Mouse (Mus musculus) stomach, postnatal 0 days (tissue): ENCODE measurements at regions not wholly inside any gene's neighbourhood (a gene's known extent, or its start where the extent isn't known, plus 50 kb on each side); places are given as distances from the start of the nearest gene placed in this dataset.

Experiments used
- ATAC-seq: fragments of 200-750 bp; cut with Nextera tagmentation; 2 replicates; pipeline ENCODE4 v1.8.0; 2017; ENCODE audit not compliant: low FRiP score, low TSS enrichment
- DNase-seq: peaks from one replicate; pipeline ENCODE4 v3.0.0-alpha.2; 2016; ENCODE audit warnings: low spot score
- H3K27ac ChIP-seq: fragments of 300-500 bp; sonication (generic); replicated peaks from 2 replicates; pipeline ENCODE4 v1.5.1; 2014; ENCODE audit warnings: mild to moderate bottlenecking, control low read depth
- H3K27me3 ChIP-seq: fragments of 300-500 bp; sonication (generic); 2 replicates; pipeline ENCODE4 v1.6.1; 2014; ENCODE audit warnings: low read length; ENCODE audit not compliant: control insufficient read depth, insufficient read depth
- H3K36me3 ChIP-seq: fragments of 300-500 bp; sonication (generic); 2 replicates; pipeline ENCODE4 v1.6.1; 2014; ENCODE audit warnings: low read length, mixed read lengths; ENCODE audit not compliant: control insufficient read depth, insufficient read depth
- H3K4me1 ChIP-seq: fragments of 300-500 bp; sonication (generic); replicated peaks from 2 replicates; pipeline ENCODE4 v1.6.1; 2014; ENCODE audit warnings: antibody characterized with exemption; ENCODE audit not compliant: control insufficient read depth, insufficient read depth
- H3K4me2 ChIP-seq: fragments of 300-500 bp; sonication (generic); replicated peaks from 2 replicates; pipeline ENCODE4 v1.6.1; 2014; ENCODE audit warnings: low read depth, mild to moderate bottlenecking, control low read depth, moderate library complexity
- H3K4me3 ChIP-seq: fragments of 300-500 bp; sonication (generic); 2 replicates; pipeline ENCODE4 v1.5.1; 2014; ENCODE audit warnings: low read depth, low read length, control low read depth
- H3K9ac ChIP-seq: fragments of 300-500 bp; sonication (generic); 2 replicates; pipeline ENCODE4 v1.6.1; 2014; ENCODE audit warnings: mild to moderate bottlenecking, low read length, control low read depth, mixed read lengths
- H3K9me3 ChIP-seq: fragments of 300-500 bp; sonication (generic); 2 replicates; pipeline ENCODE4 v1.6.1; 2016; ENCODE audit warnings: low read length; ENCODE audit not compliant: control insufficient read depth
- CTCF ChIP-seq: IDR thresholded peaks from 2 replicates; pipeline ENCODE4 v1.5.1; 2016; ENCODE audit warnings: antibody characterized with exemption, low read depth, mild to moderate bottlenecking, moderate library complexity
- EP300 ChIP-seq: optimal IDR thresholded peaks from 2 replicates; pipeline ENCODE3; 2016; ENCODE audit warnings: antibody characterized with exemption
- WGBS: fragments of 180-500 bp; shearing (Covaris S2); extraction: QIAGEN DNeasy Blood & Tissue Kit; methylation state at CpG from one replicate; pipeline ENCODE4 v1.1.7; 2014; 5-methylcytosine and 5-hydroxymethylcytosine counted together

GRCm38 (mm10) chr14:45796665-45797319 lies 138.8 kb upstream of the Ddhd1 start:
- Histone ChIP-seq H3K36me3 (no peaks in the 10 kb centered on the region), H3K9me3 (peaks cover 4% of the 10 kb centered on the region; the same call in 1 of the 2 replicates), H3K9ac (no peak overlapping the region), H3K27me3 (no peaks in the 10 kb centered on the region), H3K4me2 (no peak overlapping the region), H3K4me1 (no peaks in the 10 kb centered on the region), H3K4me3 (no peak overlapping the region), H3K27ac (no peak overlapping the region)
- ATAC-seq: no peak
- no peak for TF ChIP-seq CTCF
- no peak for TF ChIP-seq EP300
- no peak for DNase-seq
- WGBS: 63% methylated on average over 10 of the region's 10 CpGs

GRCm38 (mm10) chr14:45797320-45797696 lies 139.4 kb upstream of the Ddhd1 start:
- DNase-seq (no peak), ATAC-seq (no peak)
- Histone ChIP-seq H3K4me3 (no peak overlapping the region), H3K9ac (no peak overlapping the region), H3K9me3 (peaks cover 4% of the 10 kb centered on the region; the same call in 1 of the 2 replicates), H3K4me1 (no peaks in the 10 kb centered on the region), H3K4me2 (no peak overlapping the region), H3K27me3 (no peaks in the 10 kb centered on the region), H3K27ac (no peak overlapping the region), H3K36me3 (no peaks in the 10 kb centered on the region)
- WGBS: 86% methylated on average over 4 of the region's 4 CpGs
- TF ChIP-seq CTCF: no peak
- TF ChIP-seq EP300: no peak

- H3K4me1 ChIP-seq: no peaks in the 10 kb centered on the region
- peaks cover 4% of the 10 kb centered on the region; the same call in 1 of the 2 replicates for H3K9me3 ChIP-seq
- H3K9ac ChIP-seq: no peak overlapping the region
- no peak overlapping the region for H3K4me3 ChIP-seq
- no peak for TF ChIP-seq CTCF
- TF ChIP-seq EP300: no peak
- H3K36me3 ChIP-seq: no peaks in the 10 kb centered on the region
- H3K4me2 ChIP-seq: no peak overlapping the region
- 61% methylated on average over 2 of the region's 2 CpGs for WGBS
- no peak for ATAC-seq
- DNase-seq: no peak
- no peaks in the 10 kb centered on the region for H3K27me3 ChIP-seq
- H3K27ac ChIP-seq: no peak overlapping the region
Measured at GRCm38 (mm10) chr14:45799286-45799685, 141.3 kb upstream of the Ddhd1 start.

GRCm38 (mm10) chr14:45805950-45806349 lies 148.0 kb upstream of the Ddhd1 start:
- H3K36me3 ChIP-seq: no peaks in the 10 kb centered on the region
- no peaks in the 10 kb centered on the region for H3K4me1 ChIP-seq
- no peak for ATAC-seq
- H3K9me3 ChIP-seq: no peaks in the 10 kb centered on the region
- no peak for TF ChIP-seq CTCF
- TF ChIP-seq EP300: no peak
- H3K9ac ChIP-seq: no peak overlapping the region
- H3K27me3 ChIP-seq: no peaks in the 10 kb centered on the region
- H3K4me2 ChIP-seq: no peak overlapping the region
- no peak overlapping the region for H3K4me3 ChIP-seq
- no peak for DNase-seq
- 88% methylated on average over 3 of the region's 3 CpGs for WGBS
- no peak overlapping the region for H3K27ac ChIP-seq

GRCm38 (mm10) chr14:45806726-45807280 lies 148.9 kb upstream of the Ddhd1 start:
- Histone ChIP-seq H3K4me2 (no peak overlapping the region), H3K9ac (no peak overlapping the region), H3K4me3 (no peak overlapping the region), H3K27me3 (no peaks in the 10 kb centered on the region), H3K27ac (no peak overlapping the region), H3K9me3 (no peaks in the 10 kb centered on the region), H3K36me3 (no peaks in the 10 kb centered on the region), H3K4me1 (no peaks in the 10 kb centered on the region)
- no peak for TF ChIP-seq CTCF
- no peak for TF ChIP-seq EP300
- DNase-seq (no peak), ATAC-seq (no peak)
- WGBS: 57% methylated on average over 7 of the region's 7 CpGs

GRCm38 (mm10) chr14:45807767-45808166 lies 149.8 kb upstream of the Ddhd1 start:
- Histone ChIP-seq H3K27ac (no peak overlapping the region), H3K27me3 (no peaks in the 10 kb centered on the region), H3K4me1 (no peaks in the 10 kb centered on the region), H3K4me2 (no peak overlapping the region), H3K9me3 (no peaks in the 10 kb centered on the region), H3K4me3 (no peak overlapping the region), H3K9ac (no peak overlapping the region), H3K36me3 (no peaks in the 10 kb centered on the region)
- 85% methylated on average over 7 of the region's 7 CpGs for WGBS
- ATAC-seq (no peak), DNase-seq (no peak)
- TF ChIP-seq EP300: no peak
- TF ChIP-seq CTCF: no peak
